Mouse (Mus musculus): Measurements from ENCODE around the gene Fmn2. TPM values are rescaled to one million over a fixed set of nuclear protein-coding genes. Genes with fewer than 3 reads are reported as not detected.

Gene Fmn2
- polyA plus RNA-seq, 1 experiment = 0.22 TPM

DNA sequence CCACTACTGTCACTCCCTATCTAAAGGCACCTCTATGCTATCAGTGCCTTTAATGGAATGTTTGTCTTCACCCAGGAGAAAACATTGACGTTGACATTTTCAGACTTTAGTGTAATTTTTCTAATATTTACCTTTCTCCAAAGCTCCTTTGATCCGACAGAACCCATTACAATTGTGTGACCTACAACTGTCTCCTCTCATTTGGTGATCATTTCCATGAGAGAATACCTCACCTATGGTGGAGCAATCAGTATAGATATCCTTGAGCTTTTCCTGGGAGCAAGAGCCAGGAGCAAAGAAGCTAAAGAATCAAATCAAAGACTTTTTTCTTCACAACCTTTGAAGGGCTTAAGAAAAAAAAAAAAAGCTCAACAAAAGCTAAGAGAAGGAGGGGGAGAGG, 354.6 kb downstream of the Fmn2 start:
- Histone ChIP-seq H3K36me3 (ENCODE audit: control insufficient read depth, insufficient read depth, low read length) (no peaks in the 10 kb centered on the region), H3K4me1 (replicated peaks; ENCODE audit: control insufficient read depth, insufficient read depth, low read length) (no peaks in the 10 kb centered on the region), H3K27ac (ENCODE audit: control insufficient read depth, insufficient read depth, low read length) (no peak overlapping the region), H3K27me3 (ENCODE audit: control insufficient read depth, insufficient read depth, low read length) (no peaks in the 10 kb centered on the region), H3K4me3 (ENCODE audit: control insufficient read depth, insufficient read depth, low read length) (no peak overlapping the region)
- DNase-seq = no peak
- WGBS = 80% methylated on average over 2 of the region's 2 CpGs
- TF ChIP-seq POLR2A (IDR thresholded peaks at IDR 0.05; ENCODE audit: control insufficient read depth, extremely low read depth, insufficient read depth, low read length, poor library complexity) (no peak), CTCF (IDR thresholded peaks at IDR 0.05; ENCODE audit: borderline replicate concordance, control insufficient read depth, extremely low read depth, insufficient read depth, low read length, poor library complexity) (no peak)

DNA sequence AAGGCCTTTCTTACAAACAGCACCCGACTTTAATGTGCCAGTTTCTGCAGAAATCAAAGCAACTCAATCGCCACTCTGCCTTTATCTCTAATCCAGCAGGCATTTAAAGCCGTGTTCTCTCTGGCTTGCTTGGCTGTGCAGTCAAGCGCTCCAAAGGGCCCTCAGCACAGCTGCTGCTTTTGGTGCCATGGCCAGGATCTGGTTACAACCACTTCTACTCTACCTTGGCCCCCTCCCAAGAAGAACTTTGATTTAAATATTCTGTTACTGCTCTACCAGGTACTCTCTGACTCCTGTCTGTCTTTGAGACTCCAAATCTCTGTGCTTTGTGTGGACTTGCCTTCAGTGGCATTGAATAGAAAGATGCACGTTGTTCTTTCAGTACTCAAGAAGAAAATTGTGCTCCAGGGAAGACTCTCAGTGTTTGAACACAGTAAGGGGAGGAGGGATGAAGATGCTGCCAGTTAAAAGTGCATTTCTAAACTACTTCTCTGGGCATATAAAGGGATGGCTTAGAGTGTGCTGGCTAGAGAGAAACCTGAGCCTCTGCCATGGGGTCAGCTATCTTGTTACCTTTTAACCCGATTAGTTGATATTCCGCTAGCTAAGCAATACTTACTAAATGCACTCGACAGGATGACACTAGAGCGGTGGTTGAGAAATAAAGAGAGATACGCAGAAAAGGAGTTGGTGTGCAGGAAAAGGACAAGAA, 358.9 kb downstream of the Fmn2 start:
- no peaks in the 10 kb centered on the region for H3K27me3 ChIP-seq (ENCODE audit: control insufficient read depth, insufficient read depth, low read length)
- TF ChIP-seq CTCF (IDR thresholded peaks at IDR 0.05; ENCODE audit: borderline replicate concordance, control insufficient read depth, extremely low read depth, insufficient read depth, low read length, poor library complexity) (no peak), POLR2A (IDR thresholded peaks at IDR 0.05; ENCODE audit: control insufficient read depth, extremely low read depth, insufficient read depth, low read length, poor library complexity) (no peak)
- no peaks in the 10 kb centered on the region for H3K4me1 ChIP-seq (replicated peaks; ENCODE audit: control insufficient read depth, insufficient read depth, low read length)
- WGBS = 86% methylated on average over 10 of the region's 10 CpGs
- no peak for DNase-seq
- H3K4me3 ChIP-seq (ENCODE audit: control insufficient read depth, insufficient read depth, low read length) = no peak overlapping the region
- no peaks in the 10 kb centered on the region for H3K36me3 ChIP-seq (ENCODE audit: control insufficient read depth, insufficient read depth, low read length)
- H3K27ac ChIP-seq (ENCODE audit: control insufficient read depth, insufficient read depth, low read length) = no peak overlapping the region

Other genes with a start within 250 kb of the Fmn2 start
- gene Olfr419, start 249.8 kb upstream of the Fmn2 start, polyA plus RNA-seq (2012; rRNA removed) = not detected in 2 replicates
- not detected in 2 replicates for gene Mptx1, start 171.3 kb upstream of the Fmn2 start, polyA plus RNA-seq (2012; rRNA removed)
- gene Olfr417, start 136.7 kb upstream of the Fmn2 start, polyA plus RNA-seq (2012; rRNA removed) = not detected in 2 replicates
- gene Olfr248, start 110.8 kb upstream of the Fmn2 start, polyA plus RNA-seq (2012; rRNA removed) = not detected in 2 replicates
- gene Olfr414, start 77.8 kb upstream of the Fmn2 start, polyA plus RNA-seq (2012; rRNA removed) = not detected in 2 replicates
- gene Olfr220, start 59.7 kb upstream of the Fmn2 start, polyA plus RNA-seq (2012; rRNA removed) = not detected in 2 replicates

All from thymus, adult 2 months (tissue).